Mouse (Mus musculus) kidney, adult 2 months (tissue): ENCODE results near the gene Hes6.

Source experiments
- CTCF ChIP-seq: fragments of 200-500 bp; conservative IDR thresholded peaks from 2 replicates; pipeline ENCODE4 v1.5.1; 2011; ENCODE audit warnings: low read depth, mild to moderate bottlenecking, control low read depth, low read length, moderate library complexity, mixed read lengths; ENCODE audit not compliant: insufficient read depth, insufficient read length
- POLR2A ChIP-seq: fragments of 200-500 bp; IDR thresholded peaks from one replicate; pipeline ENCODE4 v1.6.1; 2011; ENCODE audit warnings: low read depth, low read length, control low read depth

- TF ChIP-seq CTCF (no peak), POLR2A (no peak)
Observed at GRCm38 (mm10) chr1:91390369-91390768, 23.5 kb downstream of the Hes6 start.
